Mouse (Mus musculus) limb, embryonic 10.5 days (tissue): ENCODE results near the gene Tmem253. TPM values are rescaled to one million over a fixed set of nuclear protein-coding genes. Genes with fewer than 3 reads are reported as not detected.
"Not testable (repeated sequence)": the region's sequence is repeated elsewhere in the genome, so short reads cannot be mapped to it uniquely, and the experiment has no call there.

Experiments
- DNase-seq: peaks from one replicate; pipeline ENCODE4 v3.0.0-alpha.2; 2017; ENCODE audit warnings: low spot score
- H3K27ac ChIP-seq: fragments of 300-500 bp; sonication (generic); 2 replicates; pipeline ENCODE4 v1.5.1; 2016; ENCODE audit warnings: mild to moderate bottlenecking
- H3K27me3 ChIP-seq: fragments of 300-500 bp; sonication (generic); 2 replicates; pipeline ENCODE4 v1.6.1; 2016; ENCODE audit warnings: low read depth, mild to moderate bottlenecking; ENCODE audit not compliant: poor library complexity, severe bottlenecking
- H3K36me3 ChIP-seq: fragments of 300-500 bp; sonication (generic); 2 replicates; pipeline ENCODE4 v1.6.1; 2016; ENCODE audit warnings: mild to moderate bottlenecking, moderate library complexity
- H3K4me1 ChIP-seq: fragments of 300-500 bp; sonication (generic); 2 replicates; pipeline ENCODE4 v1.6.1; 2016
- H3K4me3 ChIP-seq: fragments of 300-500 bp; sonication (generic); 2 replicates; pipeline ENCODE4 v1.5.1; 2016; ENCODE audit warnings: mild to moderate bottlenecking, moderate library complexity
- H3K9me3 ChIP-seq: fragments of 300-500 bp; sonication (generic); replicated peaks from 2 replicates; pipeline ENCODE4 v1.6.1; 2016; ENCODE audit warnings: mild to moderate bottlenecking
- WGBS: fragments of 180-500 bp; shearing (Covaris S2); methylation state at CpG from one replicate; pipeline ENCODE4 v1.1.7; 2016; 5-methylcytosine and 5-hydroxymethylcytosine counted together
- polyA plus RNA-seq: library from polyadenylated mRNA; unstranded; fragments of >200 nt; fragmentation: Nextera tagmentation; extraction: Ambion mirVana; gene quantifications from 2 replicates; pipeline ENCODE4 v1.2.1, GENCODE M21; 2016

Tmem253 gene
- polyA plus RNA-seq, 1 experiment from 2014 or later, result 0.66 TPM

DNA sequence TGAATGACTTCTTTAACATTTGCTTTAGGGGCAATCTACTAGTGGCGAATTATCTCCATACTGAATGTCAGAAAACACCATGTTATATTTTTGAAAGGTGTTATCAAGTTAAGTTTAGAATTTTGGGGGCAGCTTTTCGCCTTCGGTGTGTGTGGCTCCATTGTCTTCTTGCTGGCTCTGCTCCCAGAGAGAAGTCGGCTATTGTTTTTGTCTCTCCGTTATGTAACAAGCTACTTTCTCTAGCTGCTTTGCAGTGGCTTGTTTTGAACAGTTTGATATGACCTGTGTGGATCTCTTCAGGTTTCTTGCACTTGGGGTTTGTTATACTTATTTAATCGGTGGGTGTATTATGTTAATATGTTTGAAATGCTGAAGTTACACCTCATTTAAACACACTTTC, 28.0 kb downstream of the Tmem253 start:
- whole genome bisulfite sequencing, result 89% methylated on average over 6 of the region's 6 CpGs
- DNase-seq, result no peak
- Histone ChIP-seq H3K27ac (no peak overlapping the region), H3K4me1 (peaks cover 3% of the 10 kb centered on the region; the same call in 1 of the 2 replicates), H3K9me3 (no peaks in the 10 kb centered on the region), H3K36me3 (no peaks in the 10 kb centered on the region), H3K27me3 (no peaks in the 10 kb centered on the region), H3K4me3 (no peak overlapping the region)

DNA sequence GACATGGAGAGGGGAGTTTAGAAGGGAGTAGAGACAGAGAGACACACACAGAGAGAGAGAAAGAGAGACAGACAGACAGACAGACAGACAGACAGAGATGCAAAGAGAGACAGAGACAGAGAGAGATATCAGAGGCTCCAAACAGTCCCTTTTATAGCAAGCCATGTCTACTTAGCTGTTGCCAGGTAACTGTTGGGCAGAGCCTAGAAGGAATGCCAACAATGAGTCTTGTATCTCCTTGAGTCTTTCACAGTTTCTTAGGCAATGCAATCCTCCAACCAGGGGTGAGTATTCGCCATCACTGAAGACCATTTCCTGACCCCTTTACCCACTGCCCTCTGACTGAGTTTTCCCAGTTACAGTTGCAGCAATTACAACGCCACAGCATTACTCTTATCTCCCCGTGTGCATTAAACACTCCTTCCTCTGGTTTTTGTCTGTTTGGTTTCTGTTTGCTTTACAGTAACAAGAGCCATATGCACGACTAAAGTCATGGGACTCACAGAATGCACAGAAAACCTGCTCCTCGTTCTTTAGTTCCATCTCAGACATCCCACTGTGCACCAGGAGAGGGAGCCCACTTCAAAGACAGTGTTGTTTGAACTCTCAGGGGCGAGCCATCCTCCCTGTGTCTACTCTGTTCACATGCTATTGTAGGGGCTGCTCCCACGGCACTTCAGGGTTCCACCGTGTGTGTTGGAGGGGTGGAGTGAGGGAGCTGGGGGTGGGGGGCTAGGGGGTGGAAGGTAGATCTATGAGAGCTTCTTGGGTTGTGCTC, 29.6 kb downstream of the Tmem253 start:
- Histone ChIP-seq H3K4me1 (peaks cover 3% of the 10 kb centered on the region; the same call in 1 of the 2 replicates), H3K27me3 (no peaks in the 10 kb centered on the region), H3K36me3 (no peaks in the 10 kb centered on the region), H3K27ac (no peak overlapping the region), H3K9me3 (no peaks in the 10 kb centered on the region), H3K4me3 (no peak overlapping the region)
- WGBS, result 13% methylated on average over 8 of the region's 8 CpGs
- no peak for DNase-seq

DNA sequence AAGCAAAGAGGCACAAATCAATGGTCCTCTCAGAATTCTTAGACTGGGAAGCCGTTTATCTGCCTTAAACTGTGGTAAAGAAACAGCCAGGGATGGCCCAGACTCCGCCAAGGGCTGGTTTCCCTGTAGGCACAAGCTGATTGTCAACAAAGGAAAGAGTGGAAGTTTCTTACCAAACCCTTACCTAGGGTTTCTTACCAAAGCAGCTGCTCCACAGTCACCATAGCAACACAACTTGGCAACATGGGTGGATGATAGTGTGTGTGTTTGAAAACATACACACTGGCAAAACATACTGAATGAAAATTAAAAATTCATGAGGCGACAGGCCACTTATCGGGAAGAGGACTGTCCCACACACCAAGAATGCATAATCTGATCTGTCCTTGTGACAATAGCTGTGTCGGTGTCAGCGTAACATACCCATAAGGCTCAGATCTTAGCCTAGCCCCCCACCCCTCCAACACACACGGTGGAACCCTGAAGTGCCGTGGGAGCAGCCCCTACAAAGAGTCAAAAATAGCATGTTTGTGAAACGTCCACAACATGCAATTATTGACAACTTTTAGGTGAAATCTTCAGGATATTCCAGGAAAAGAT, 30.6 kb downstream of the Tmem253 start:
- H3K4me3 ChIP-seq, result no peak overlapping the region
- H3K9me3 ChIP-seq, result no peaks in the 10 kb centered on the region
- DNase-seq, result no peak
- no peaks in the 10 kb centered on the region for H3K36me3 ChIP-seq
- no peaks in the 10 kb centered on the region for H3K27me3 ChIP-seq
- 86% methylated on average over 9 of the region's 9 CpGs for WGBS
- peaks cover 3% of the 10 kb centered on the region; the same call in 1 of the 2 replicates for H3K4me1 ChIP-seq
- H3K27ac ChIP-seq, result no peak overlapping the region

DNA sequence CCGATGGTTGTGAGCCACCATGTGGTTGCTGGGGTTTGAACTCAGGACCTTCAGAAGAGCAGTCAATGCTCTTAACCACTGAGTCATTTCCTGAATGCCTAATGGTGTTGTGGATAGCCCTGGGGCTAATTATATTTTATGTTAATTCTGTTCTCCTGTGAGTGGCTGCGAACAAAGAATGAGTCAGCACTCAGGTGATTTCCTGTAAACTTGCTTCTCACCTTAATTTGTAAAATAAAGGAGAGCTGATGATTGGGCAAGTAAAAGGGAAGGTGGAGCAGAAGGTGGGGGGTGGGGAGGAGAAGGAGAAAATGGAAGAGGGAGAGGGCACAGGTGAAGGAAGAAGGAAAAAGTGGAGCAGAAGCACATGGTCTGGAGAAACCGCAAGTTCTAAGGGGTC, 37.3 kb downstream of the Tmem253 start:
- H3K4me3 ChIP-seq, H3K4me1 ChIP-seq, H3K9me3 ChIP-seq, H3K27me3 ChIP-seq, H3K36me3 ChIP-seq, H3K27ac ChIP-seq, DNase-seq: not testable (repeated sequence)
- 92% methylated on average over 3 of the region's 3 CpGs for WGBS

DNA sequence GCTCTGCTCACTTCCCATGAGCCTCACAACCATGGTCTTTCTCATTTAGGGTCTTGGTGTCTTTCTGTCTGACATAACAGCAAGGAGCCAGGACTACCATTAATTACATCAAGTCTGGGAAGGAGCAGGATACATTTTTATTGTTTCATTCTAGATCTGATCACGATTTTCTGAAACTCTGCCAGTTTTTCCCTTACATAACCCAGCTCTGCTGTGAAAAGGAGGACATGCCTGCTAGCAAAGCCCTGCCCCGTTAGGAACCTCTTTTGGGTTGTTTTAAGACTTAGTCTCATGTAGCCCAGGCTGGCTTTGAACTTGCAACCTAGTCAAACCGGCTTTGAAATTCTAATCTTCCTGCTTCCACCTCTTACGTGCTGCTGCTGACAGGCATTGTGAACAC, 44.5 kb downstream of the Tmem253 start:
- Histone ChIP-seq H3K4me3 (no peak overlapping the region), H3K27me3 (no peaks in the 10 kb centered on the region), H3K9me3 (no peaks in the 10 kb centered on the region), H3K4me1 (peaks cover 6% of the 10 kb centered on the region), H3K27ac (no peak overlapping the region), H3K36me3 (no peaks in the 10 kb centered on the region)
- no peak for DNase-seq
- WGBS, result 70% methylated on average over 4 of the region's 4 CpGs

DNA sequence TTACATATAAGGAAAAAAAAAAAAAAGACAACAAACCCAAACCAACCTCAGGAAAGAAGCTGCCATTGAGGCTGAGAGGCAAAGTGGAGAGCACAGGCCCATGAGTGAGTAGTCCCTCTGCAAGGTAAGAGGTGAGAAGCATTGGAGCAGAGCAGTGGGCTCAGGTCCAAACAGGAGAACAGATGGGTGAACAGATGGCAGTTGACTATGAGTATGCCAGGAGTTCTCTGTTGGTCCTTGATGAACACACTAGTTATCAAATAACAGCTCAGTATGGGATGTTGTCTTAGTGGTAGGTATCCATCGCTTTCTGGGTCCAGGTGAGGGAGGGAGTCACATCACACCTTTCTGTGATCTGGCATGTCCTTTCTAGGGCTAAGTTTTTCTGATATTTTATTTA, 45.3 kb downstream of the Tmem253 start:
- WGBS, result 84% methylated on average over 1 of the region's 1 CpGs
- Histone ChIP-seq H3K27ac (no peak overlapping the region), H3K27me3 (no peaks in the 10 kb centered on the region), H3K4me3 (no peak overlapping the region), H3K9me3 (no peaks in the 10 kb centered on the region), H3K36me3 (no peaks in the 10 kb centered on the region), H3K4me1 (peaks cover 6% of the 10 kb centered on the region)
- DNase-seq, result no peak

DNA sequence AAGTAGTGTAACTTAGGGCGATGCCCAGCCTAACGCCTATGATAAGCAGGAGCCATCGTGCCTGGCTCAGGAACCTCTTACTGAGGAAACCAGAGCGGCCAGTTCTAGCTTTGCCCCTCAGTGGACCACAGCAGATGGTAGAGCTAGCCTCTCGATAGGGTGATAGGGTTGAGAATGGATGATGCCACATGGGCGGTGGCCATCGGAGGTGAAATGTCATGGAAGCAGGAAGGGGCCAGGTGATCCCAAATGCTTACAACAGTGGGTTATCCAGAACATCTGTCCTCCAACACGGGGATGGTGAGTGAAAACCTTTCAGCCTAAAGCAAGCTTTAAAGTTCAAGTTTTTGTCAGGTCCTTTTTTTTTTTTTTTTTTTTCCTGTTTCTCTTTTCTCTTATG, 46.3 kb downstream of the Tmem253 start:
- Histone ChIP-seq H3K27ac (no peak overlapping the region), H3K4me3 (no peak overlapping the region)

DNA sequence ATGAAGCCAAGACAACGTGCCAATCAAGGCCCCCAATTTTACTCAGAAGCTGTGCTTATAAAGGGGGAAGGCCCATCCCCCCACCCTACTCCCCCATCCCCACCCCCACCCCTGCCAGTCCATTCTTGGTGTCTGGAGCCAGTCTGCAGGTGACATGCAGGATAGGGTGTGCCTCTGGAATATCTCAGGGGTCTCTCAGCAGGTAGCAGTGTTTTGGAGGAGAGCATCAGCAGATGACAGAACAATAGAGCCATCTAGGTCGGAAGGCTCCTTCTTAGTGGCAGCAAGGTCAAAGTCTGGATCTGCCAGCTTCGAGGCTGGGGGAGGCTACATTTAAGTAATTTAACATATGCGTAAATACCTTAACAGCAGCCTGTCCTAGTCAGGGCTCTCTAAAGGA, 50.7 kb downstream of the Tmem253 start:
- no peaks in the 10 kb centered on the region for H3K4me1 ChIP-seq
- peaks cover 11% of the 10 kb centered on the region for H3K36me3 ChIP-seq
- no peak overlapping the region for H3K27ac ChIP-seq
- H3K27me3 ChIP-seq, result no peaks in the 10 kb centered on the region
- H3K4me3 ChIP-seq, result no peak overlapping the region
- no peak for DNase-seq
- no peaks in the 10 kb centered on the region for H3K9me3 ChIP-seq
- WGBS, result 61% methylated on average over 4 of the region's 4 CpGs

More for the DNA sequence above, 46.3 kb downstream of the Tmem253 start:
- WGBS, result 90% methylated on average over 8 of the region's 8 CpGs
- H3K4me1 ChIP-seq, result peaks cover 6% of the 10 kb centered on the region
- DNase-seq, result no peak
- no peaks in the 10 kb centered on the region for H3K36me3 ChIP-seq
- no peaks in the 10 kb centered on the region for H3K27me3 ChIP-seq
- H3K9me3 ChIP-seq, result no peaks in the 10 kb centered on the region

Other genes with a start within 250 kb of the Tmem253 start
- not detected in 2 replicates for gene Ang4, start 242.1 kb upstream of the Tmem253 start, polyA plus RNA-seq
- not detected in 2 replicates for gene AY358078, start 215.6 kb upstream of the Tmem253 start, polyA plus RNA-seq
- gene Ear6, start 162.0 kb upstream of the Tmem253 start, polyA plus RNA-seq, result not detected in 2 replicates
- gene Mettl17, start 130.8 kb upstream of the Tmem253 start, polyA plus RNA-seq, result 48.6 and 54.1 TPM in 2 replicates
- gene Slc39a2, start 122.8 kb upstream of the Tmem253 start, polyA plus RNA-seq, result 0.31 and 0.39 TPM in 2 replicates
- 5.0 and 8.3 TPM in 2 replicates for gene Ndrg2, start 101.5 kb upstream of the Tmem253 start, polyA plus RNA-seq
- not detected in 2 replicates for gene Tppp2, start 97.2 kb upstream of the Tmem253 start, polyA plus RNA-seq
- gene Rnase13, start 92.9 kb upstream of the Tmem253 start, polyA plus RNA-seq, result not detected in 2 replicates
- gene Arhgef40, start 30.9 kb upstream of the Tmem253 start, polyA plus RNA-seq, result 190 and 236 TPM in 2 replicates
- gene Zfp219, start 5.1 kb downstream of the Tmem253 start, polyA plus RNA-seq, result 45.6 and 51.1 TPM in 2 replicates
- gene Olfr221, start 26.8 kb downstream of the Tmem253 start, polyA plus RNA-seq, result not detected in 2 replicates
- 898 and 916 TPM in 2 replicates for gene Hnrnpc, start 88.4 kb downstream of the Tmem253 start, polyA plus RNA-seq
- 116 and 121 TPM in 2 replicates for gene Rpgrip1, start 95.0 kb downstream of the Tmem253 start, polyA plus RNA-seq
- gene Supt16, start 181.8 kb downstream of the Tmem253 start, polyA plus RNA-seq, result 78.5 and 84.5 TPM in 2 replicates
- gene Chd8, start 242.1 kb downstream of the Tmem253 start, polyA plus RNA-seq, result 43.9 and 49.6 TPM in 2 replicates